Mouse (Mus musculus) C2C12 (cell line): ENCODE measurements around the gene Ssbp2. TPM values are rescaled to one million over a fixed set of nuclear protein-coding genes. Genes with fewer than 3 reads are reported as not detected.

Experiments
- H3K27me3 ChIP-seq: one replicate; pipeline ENCODE4 v1.6.1; 2011; ENCODE audit not compliant: control insufficient read depth, insufficient read depth, insufficient read length
- H3K36me3 ChIP-seq: one replicate; pipeline ENCODE4 v1.6.1; 2011; ENCODE audit not compliant: control insufficient read depth, insufficient read depth
- H3K4me3 ChIP-seq: one replicate; pipeline ENCODE4 v1.5.1; 2011; ENCODE audit warnings: mild to moderate bottlenecking, control low read depth; ENCODE audit not compliant: poor library complexity, insufficient read depth, severe bottlenecking
- H3K79me2 ChIP-seq: one replicate; pipeline ENCODE4 v1.6.1; 2011; ENCODE audit not compliant: control insufficient read depth, insufficient read depth
- H3K79me3 ChIP-seq: one replicate; pipeline ENCODE4 v1.6.1; 2011; ENCODE audit warnings: low read depth, control low read depth
- H3ac ChIP-seq: one replicate; pipeline ENCODE3; 2011; ENCODE audit warnings: low read depth; ENCODE audit not compliant: control insufficient read depth, insufficient read length
- CEBPB ChIP-seq: IDR thresholded peaks from one replicate; pipeline ENCODE4 v1.6.1; 2011; ENCODE audit warnings: low read depth, mild to moderate bottlenecking, control low read depth, moderate library complexity
- CTCF ChIP-seq: IDR thresholded peaks from one replicate; pipeline ENCODE4 v1.5.1; 2011; ENCODE audit not compliant: control insufficient read depth, insufficient read depth, insufficient read length
- FOSL1 ChIP-seq: IDR thresholded peaks from one replicate; pipeline ENCODE4 v1.8.0; 2011; ENCODE audit warnings: mild to moderate bottlenecking, low read length; ENCODE audit not compliant: poor library complexity, insufficient read depth, severe bottlenecking
- MAX ChIP-seq: IDR thresholded peaks from one replicate; pipeline ENCODE4 v1.6.1; 2011; ENCODE audit warnings: mild to moderate bottlenecking, control low read depth
- MYOD1 ChIP-seq: IDR thresholded peaks from one replicate; pipeline ENCODE4 v1.6.1; 2011; ENCODE audit warnings: low read depth; ENCODE audit not compliant: control insufficient read depth, insufficient read length
- MYOG ChIP-seq: IDR thresholded peaks from one replicate; pipeline ENCODE4 v1.6.1; 2011; ENCODE audit not compliant: control insufficient read depth, insufficient read length; ENCODE audit errors: extremely low read depth
- USF1 ChIP-seq: IDR thresholded peaks from one replicate; pipeline ENCODE4 v1.6.1; 2011; ENCODE audit warnings: low read depth, mild to moderate bottlenecking, control low read depth, moderate library complexity
- polyA plus RNA-seq: library from polyadenylated mRNA; unstranded; fragments of >200 nt; fragmentation: generic; extraction: Trizol; gene quantifications from one replicate; pipeline ENCODE4 v1.2.1, GENCODE M21; 2012; ENCODE audit warnings: missing spikeins

Gene Ssbp2
- polyA plus RNA-seq, 1 experiment, result 22.5 TPM

GRCm38 (mm10) chr13:91459489-91459888 lies 594 bp upstream of the Ssbp2 start:
- Histone ChIP-seq H3K79me3 (peaks cover 7% of the 10 kb centered on the region), H3K79me2 (peaks cover 19% of the 10 kb centered on the region), H3ac (no peak overlapping the region), H3K4me3 (no peak overlapping the region), H3K27me3 (no peaks in the 10 kb centered on the region), H3K36me3 (no peaks in the 10 kb centered on the region)
- TF ChIP-seq MYOD1 (no peak), MAX (no peak), CEBPB (no peak), USF1 (no peak), MYOG (no peak)

- no peaks in the 10 kb centered on the region for H3K27me3 ChIP-seq
- H3K4me3 ChIP-seq, result peak overlapping the region; percentile 51
- H3K36me3 ChIP-seq, result no peaks in the 10 kb centered on the region
- peaks cover 29% of the 10 kb centered on the region for H3K79me2 ChIP-seq
- peaks cover 8% of the 10 kb centered on the region for H3K79me3 ChIP-seq
- TF ChIP-seq MYOD1 (peak; percentile 55), CTCF (no peak), MAX (peak; percentile 2)
- peak overlapping the region; percentile 81 for H3ac ChIP-seq
Measured at GRCm38 (mm10) chr13:91460621-91461284, 670 bp downstream of the Ssbp2 start.

GRCm38 (mm10) chr13:91461299-91461698 lies 1.2 kb downstream of the Ssbp2 start:
- Histone ChIP-seq H3K4me3 (peak overlapping the region; percentile 51), H3K79me3 (peaks cover 8% of the 10 kb centered on the region), H3K36me3 (no peaks in the 10 kb centered on the region), H3K79me2 (peaks cover 34% of the 10 kb centered on the region), H3ac (peak overlapping the region; percentile 81), H3K27me3 (no peaks in the 10 kb centered on the region)
- TF ChIP-seq CTCF, result no peak
- no peak for TF ChIP-seq CEBPB
- TF ChIP-seq USF1, result no peak
- TF ChIP-seq MAX, result no peak
- TF ChIP-seq FOSL1, result no peak

- Histone ChIP-seq H3K4me3 (peak overlapping the region; percentile 51), H3K27me3 (no peaks in the 10 kb centered on the region), H3K79me3 (peaks cover 8% of the 10 kb centered on the region), H3K36me3 (no peaks in the 10 kb centered on the region), H3ac (peak overlapping the region; percentile 96), H3K79me2 (peaks cover 38% of the 10 kb centered on the region)
- TF ChIP-seq MYOD1 (no peak), USF1 (no peak), MAX (no peak), FOSL1 (no peak), MYOG (no peak), CTCF (no peak), CEBPB (no peak)
Measured at GRCm38 (mm10) chr13:91461711-91462351, 1.7 kb downstream of the Ssbp2 start.

GRCm38 (mm10) chr13:91462395-91462794 lies 2.3 kb downstream of the Ssbp2 start:
- no peak for TF ChIP-seq FOSL1
- no peak for TF ChIP-seq MYOG
- no peak for TF ChIP-seq MYOD1
- no peak for TF ChIP-seq MAX
- TF ChIP-seq CEBPB, result no peak
- TF ChIP-seq CTCF, result no peak
- no peak for TF ChIP-seq USF1
- Histone ChIP-seq H3K79me2 (peaks cover 43% of the 10 kb centered on the region), H3ac (no peak overlapping the region), H3K79me3 (peaks cover 8% of the 10 kb centered on the region), H3K27me3 (no peaks in the 10 kb centered on the region), H3K36me3 (no peaks in the 10 kb centered on the region), H3K4me3 (peak overlapping the region; percentile 51)

- peaks cover 49% of the 10 kb centered on the region for H3K79me2 ChIP-seq
- peaks cover 8% of the 10 kb centered on the region for H3K79me3 ChIP-seq
- no peak for TF ChIP-seq MYOD1
- no peak for TF ChIP-seq CEBPB
- no peak for TF ChIP-seq CTCF
- no peak for TF ChIP-seq MAX
- no peak for TF ChIP-seq USF1
- no peak for TF ChIP-seq FOSL1
- no peak for TF ChIP-seq MYOG
- H3K4me3 ChIP-seq, result no peak overlapping the region
- H3K27me3 ChIP-seq, result no peaks in the 10 kb centered on the region
- H3ac ChIP-seq, result no peak overlapping the region
- no peaks in the 10 kb centered on the region for H3K36me3 ChIP-seq
Measured at GRCm38 (mm10) chr13:91462893-91463481, 2.9 kb downstream of the Ssbp2 start.
